Mouse (Mus musculus): ENCODE measurements around the gene Knop1.

Knop1 gene

GRCm38 (mm10) chr7:118855877-118856304, at the start of gene Knop1:
TSS of gene Knop1 (minus strand) at chr7:118856254.
- no peak for DNase-seq (ENCODE audit: low spot score)

DNA sequence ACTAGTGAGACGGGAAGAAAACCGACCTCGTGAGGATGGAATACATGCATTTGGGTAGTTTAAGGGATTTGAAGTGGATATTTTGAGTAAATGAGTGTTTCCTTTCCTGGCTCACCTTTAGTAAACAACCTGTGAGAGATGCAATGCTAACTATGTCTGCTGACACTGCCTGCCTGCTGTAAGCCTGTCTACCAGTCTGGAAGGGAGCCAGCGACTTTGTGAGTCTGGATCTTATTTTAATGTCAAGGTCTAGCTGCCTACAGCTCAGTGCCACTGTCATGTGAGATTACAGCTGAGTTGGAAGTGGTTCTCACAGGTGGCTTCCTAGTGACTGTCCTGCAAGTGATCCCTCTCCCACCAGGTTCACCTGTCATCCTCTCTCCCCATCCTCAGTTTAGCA, 48.5 kb upstream of the Knop1 start:
- DNase-seq (ENCODE audit: low spot score): no peak

GRCm38 (mm10) chr7:118903879-118904278, 47.8 kb upstream of the Knop1 start:
- no peak for DNase-seq (ENCODE audit: low spot score)

DNA sequence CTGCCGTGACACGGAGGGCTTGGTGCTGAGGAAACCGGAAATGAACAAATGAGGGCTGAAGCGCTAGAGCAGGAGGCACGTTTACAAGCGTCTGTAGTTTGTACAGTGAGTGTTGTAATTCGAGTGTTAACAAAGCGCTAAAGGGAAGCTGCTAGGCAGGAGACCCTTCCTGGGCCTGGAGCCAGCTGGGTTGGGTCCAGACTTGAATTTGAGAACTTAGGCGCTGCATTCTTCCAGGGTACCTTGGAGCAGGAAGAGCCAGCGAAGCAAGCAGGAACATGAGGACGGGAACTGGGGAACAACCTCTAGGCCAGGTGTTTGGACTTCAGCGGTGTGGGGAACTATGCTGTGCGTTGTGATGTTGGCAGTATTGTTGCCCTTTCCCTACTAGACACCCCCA, 46.9 kb upstream of the Knop1 start:
- DNase-seq (ENCODE audit: low spot score): peak; percentile 48

DNA sequence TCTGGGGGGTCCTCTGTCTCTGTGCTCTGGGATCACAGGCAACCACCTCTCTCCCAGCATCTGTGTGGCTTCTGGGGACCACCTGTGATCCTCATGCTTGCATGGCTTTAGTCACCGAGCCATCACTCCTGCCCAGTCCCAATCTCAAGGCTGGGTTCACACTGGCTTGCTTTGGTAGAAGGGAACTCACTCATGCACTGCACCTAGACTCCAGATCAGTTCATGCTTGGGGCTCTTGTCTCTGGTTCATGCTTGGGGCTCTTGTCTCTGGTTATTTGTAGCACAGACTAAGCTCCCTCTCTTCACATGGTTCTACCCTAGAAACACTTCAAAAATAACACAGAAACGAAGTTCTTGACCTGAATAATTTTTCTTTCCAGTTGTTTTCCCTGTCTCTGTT, 44.0 kb upstream of the Knop1 start:
- no peak for DNase-seq (ENCODE audit: low spot score)

- no peak for DNase-seq (ENCODE audit: low spot score)
Measured at GRCm38 (mm10) chr7:118898063-118898462, 42.0 kb upstream of the Knop1 start.

GRCm38 (mm10) chr7:118895469-118896450, 39.7 kb upstream of the Knop1 start:
- DNase-seq (ENCODE audit: low spot score): no peak

- DNase-seq (ENCODE audit: low spot score): peak; percentile 61
Measured at GRCm38 (mm10) chr7:118889046-118889680, 33.1 kb upstream of the Knop1 start.

GRCm38 (mm10) chr7:118887303-118888055, 31.4 kb upstream of the Knop1 start:
- no peak for DNase-seq (ENCODE audit: low spot score)

DNA sequence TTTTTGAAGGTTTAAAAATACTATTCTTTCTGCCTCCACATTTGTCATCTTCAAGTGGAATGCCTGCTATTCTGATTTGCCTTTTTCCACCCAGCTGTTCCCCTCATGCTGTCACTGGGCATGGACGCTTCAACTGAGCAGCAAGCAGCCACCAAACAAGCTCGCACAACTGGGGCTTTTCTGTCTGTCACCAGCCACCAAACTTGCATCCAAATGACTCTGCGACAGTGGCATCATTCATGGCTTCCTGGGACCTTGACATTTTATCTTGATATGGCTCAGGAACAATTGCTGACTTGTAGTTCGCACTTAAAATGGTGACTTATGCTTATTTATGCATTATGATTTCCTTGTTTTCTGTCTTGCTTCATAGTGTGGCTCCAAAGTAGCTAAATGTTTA, 28.9 kb upstream of the Knop1 start:
- DNase-seq (ENCODE audit: low spot score): no peak

DNA sequence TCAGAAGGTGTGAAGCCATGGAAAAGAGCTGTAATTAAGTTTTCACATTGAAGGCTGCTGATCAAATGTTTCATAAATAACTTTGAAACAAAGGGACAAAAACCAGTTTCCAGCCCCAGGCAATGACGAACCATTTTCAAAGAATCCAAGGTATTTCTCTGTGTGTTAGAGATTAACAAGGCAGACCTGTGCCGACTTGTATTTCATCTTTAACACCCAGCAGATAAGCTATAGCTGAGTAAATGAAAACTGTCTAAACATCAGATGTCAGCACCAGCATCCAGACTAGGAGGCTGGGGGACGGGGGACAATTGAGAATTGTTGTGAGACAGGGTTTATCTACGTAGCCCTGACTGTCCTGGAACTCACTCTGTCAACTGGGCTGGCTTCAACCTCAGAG, 27.9 kb upstream of the Knop1 start:
- DNase-seq (ENCODE audit: low spot score): no peak

DNA sequence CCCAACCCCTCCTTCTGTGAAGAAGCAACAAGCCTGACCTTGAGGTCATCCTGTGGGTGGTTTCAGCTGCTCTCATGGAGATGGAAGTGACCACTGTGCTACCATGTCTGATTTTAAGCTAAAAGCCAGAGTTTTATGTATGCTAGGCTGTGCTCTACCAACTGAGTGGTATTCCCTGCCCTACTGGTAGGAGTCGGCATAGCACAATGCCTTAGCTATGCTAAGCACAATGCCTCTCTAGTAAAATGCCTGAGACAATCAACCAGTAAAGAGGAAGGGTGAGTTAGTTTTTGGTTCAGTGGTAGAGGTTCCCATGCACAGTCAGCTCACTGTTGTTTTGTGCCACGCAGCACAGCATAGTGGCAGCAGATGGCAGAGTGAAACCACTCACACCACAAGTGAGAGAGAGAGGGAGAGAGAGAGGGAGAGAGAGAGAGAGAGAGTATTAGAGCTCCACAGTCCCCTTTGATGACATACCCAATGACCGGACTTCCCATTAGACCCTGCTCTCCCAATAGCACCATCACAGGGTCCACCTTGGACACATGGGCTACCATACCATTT, 23.5 kb upstream of the Knop1 start:
- no peak for DNase-seq (ENCODE audit: low spot score)

- no peak for DNase-seq (ENCODE audit: low spot score)
Measured at GRCm38 (mm10) chr7:118865362-118865761, 9.3 kb upstream of the Knop1 start.

GRCm38 (mm10) chr7:118858640-118859039, 2.6 kb upstream of the Knop1 start:
- DNase-seq (ENCODE audit: low spot score): no peak

- peak; percentile 95 for DNase-seq (ENCODE audit: low spot score)
Measured at GRCm38 (mm10) chr7:118855171-118855876, 730 bp downstream of the Knop1 start, which contains the start of gene Iqck. TSS of gene Iqck (plus strand) at chr7:118855752.

GRCm38 (mm10) chr7:118854606-118855005, 1.4 kb downstream of the Knop1 start:
- DNase-seq (ENCODE audit: low spot score): no peak

DNA sequence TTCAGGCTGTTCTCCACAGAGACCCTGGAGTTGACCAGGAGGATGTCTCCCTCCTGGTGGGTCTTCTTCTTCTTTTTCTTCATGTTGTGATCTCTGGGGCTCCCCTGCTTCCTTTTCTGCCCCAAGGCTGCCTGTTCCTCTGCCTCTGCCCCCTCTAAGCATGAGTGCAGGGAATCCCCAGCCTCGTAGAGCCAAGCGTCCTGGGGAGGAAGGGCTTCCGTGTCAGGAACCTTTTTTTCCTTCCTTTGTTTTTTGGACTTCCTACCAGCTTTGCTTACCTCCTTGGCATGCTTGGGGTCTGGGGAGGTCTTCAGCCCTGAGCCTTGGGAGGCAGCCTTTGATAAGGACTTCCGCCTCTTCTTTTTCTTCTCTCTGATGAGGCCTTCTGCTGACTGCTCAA, 3.4 kb downstream of the Knop1 start:
- no peak for DNase-seq (ENCODE audit: low spot score)

- DNase-seq (ENCODE audit: low spot score): no peak
Measured at GRCm38 (mm10) chr7:118851571-118851970, 4.5 kb downstream of the Knop1 start.

DNA sequence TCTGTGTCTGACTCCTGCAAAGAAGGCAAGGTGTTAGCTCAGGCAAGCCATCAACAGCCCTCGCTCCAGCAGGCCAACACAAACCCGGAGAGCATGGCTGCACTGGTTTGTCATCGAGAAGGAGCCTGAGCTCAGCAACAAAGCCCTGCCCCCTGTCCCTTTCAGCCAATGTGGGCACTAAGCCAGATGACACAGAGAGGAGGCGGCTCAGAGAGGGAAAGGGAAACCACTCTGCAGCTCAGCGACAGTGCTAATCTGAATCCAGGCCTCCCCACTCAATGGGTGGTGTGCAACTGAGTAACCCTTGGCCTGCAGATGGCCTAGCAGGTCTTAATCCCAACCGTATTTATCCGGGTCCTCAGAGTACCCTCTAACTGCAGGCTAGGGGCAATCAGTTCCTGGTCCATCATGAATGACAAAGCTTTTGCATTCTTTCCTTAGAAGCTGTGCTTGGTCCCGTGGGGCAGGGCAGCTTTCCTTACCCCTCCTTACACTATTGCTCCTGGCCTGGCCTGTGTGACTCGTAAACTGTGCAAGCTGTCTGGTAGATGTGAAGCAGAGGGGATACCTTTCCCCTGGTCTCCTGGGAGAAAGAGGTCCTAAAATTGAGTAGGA, 5.3 kb downstream of the Knop1 start:
- no peak for DNase-seq (ENCODE audit: low spot score)

DNA sequence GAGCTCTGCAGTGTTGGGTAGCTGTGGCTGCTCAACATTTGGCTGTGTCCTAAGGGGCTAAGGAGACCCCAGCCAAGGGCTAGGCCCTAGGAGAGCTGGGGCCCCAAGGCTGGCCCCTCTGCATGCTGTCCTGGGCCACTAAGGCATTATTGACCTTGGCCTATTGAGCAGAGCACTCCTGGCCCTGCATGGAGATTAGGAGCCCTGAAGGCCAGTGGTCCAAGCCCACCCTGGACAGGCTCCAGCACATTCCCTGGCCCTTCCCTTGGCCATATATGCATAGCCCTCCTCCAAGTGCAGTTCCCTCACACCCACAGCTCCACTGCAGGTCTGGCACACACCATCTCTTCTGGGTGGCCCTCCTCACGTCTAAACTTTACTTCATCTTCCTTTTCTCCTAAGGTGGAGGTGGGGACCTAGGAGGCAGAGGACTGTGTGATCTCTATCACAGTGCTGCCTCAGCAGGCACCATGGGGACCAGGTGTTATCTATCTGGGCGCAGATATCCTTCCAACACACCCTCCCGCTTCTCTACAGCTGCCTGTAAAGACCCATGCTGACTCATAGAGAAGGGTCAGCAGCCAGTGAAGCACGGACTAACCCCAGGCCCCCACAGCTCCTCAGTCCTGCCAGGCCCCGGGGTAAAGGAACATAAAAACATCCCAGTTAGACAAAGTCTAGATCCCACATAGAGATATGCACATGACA, 6.4 kb downstream of the Knop1 start:
- DNase-seq (ENCODE audit: low spot score): peak; percentile 61
